Mouse (Mus musculus) MEL (cell line): ENCODE results near the gene Lefty1. TPM values are rescaled to one million over a fixed set of nuclear protein-coding genes. Genes with fewer than 3 reads are reported as not detected.

Source experiments
- DNase-seq: peaks from one replicate; pipeline ENCODE4 v3.0.0; 2011; ENCODE audit warnings: low read depth, low spot score
- H3K27ac ChIP-seq: 2 replicates; pipeline ENCODE4 v1.5.1; 2012; ENCODE audit warnings: low read depth, mild to moderate bottlenecking, control low read depth, low read length, moderate library complexity; ENCODE audit not compliant: control insufficient read depth
- H3K27me3 ChIP-seq, 2 experiments: fragments of 150-350 bp in 1 of 2; sonication (generic) in 1 of 2; 2 replicates each; pipeline ENCODE4 v1.6.1; 2012; ENCODE audit warnings: low read length in 2 of 2, mild to moderate bottlenecking in 2 of 2, improper control_type of control experiment in 1 of 2, moderate library complexity in 1 of 2; ENCODE audit not compliant: insufficient read depth in 2 of 2, control insufficient read depth in 1 of 2
- H3K36me3 ChIP-seq, 2 experiments: 2 replicates each; pipeline ENCODE4 v1.6.1; 2012 to 2014; ENCODE audit warnings: low read length in 2 of 2, improper control_type of control experiment in 1 of 2, inconsistent platforms in 1 of 2, mild to moderate bottlenecking in 1 of 2; ENCODE audit not compliant: insufficient read depth in 2 of 2, control insufficient read depth in 1 of 2
- H3K4me1 ChIP-seq, 2 experiments: fragments of 150-350 bp in 1 of 2; sonication (generic) in 1 of 2; 2 replicates each; pipeline ENCODE4 v1.6.1; 2012; ENCODE audit warnings: low read length in 2 of 2, improper control_type of control experiment in 1 of 2, mild to moderate bottlenecking in 1 of 2; ENCODE audit not compliant: insufficient read depth in 2 of 2, control insufficient read depth in 1 of 2
- H3K4me3 ChIP-seq, 2 experiments: fragments of 150-350 bp in 1 of 2; sonication (generic) in 1 of 2; 2 replicates each; pipeline ENCODE4 v1.5.1; 2012; ENCODE audit warnings: low read depth in 2 of 2, low read length in 2 of 2, mild to moderate bottlenecking in 2 of 2, moderate library complexity in 2 of 2, control low read depth in 1 of 2, improper control_type of control experiment in 1 of 2; ENCODE audit not compliant: control insufficient read depth in 1 of 2, insufficient read depth in 1 of 2
- H3K79me2 ChIP-seq: 2 replicates; pipeline ENCODE4 v1.6.1; 2012; ENCODE audit warnings: mild to moderate bottlenecking, low read length, moderate library complexity; ENCODE audit not compliant: control insufficient read depth, poor library complexity, insufficient read depth
- H3K9ac ChIP-seq: 2 replicates; pipeline ENCODE4 v1.6.1; 2012; ENCODE audit warnings: low read depth, mild to moderate bottlenecking, control low read depth, low read length, moderate library complexity; ENCODE audit not compliant: control insufficient read depth, poor library complexity, severe bottlenecking
- H3K9me3 ChIP-seq: fragments of 150-350 bp; sonication (generic); replicated peaks from 2 replicates; pipeline ENCODE4 v1.6.1; 2012; ENCODE audit warnings: mild to moderate bottlenecking, low read length, improper control_type of control experiment, moderate library complexity; ENCODE audit not compliant: insufficient read depth
- BHLHE40 ChIP-seq: IDR thresholded peaks from 2 replicates; pipeline ENCODE4 v1.6.1; 2012; ENCODE audit warnings: low read depth, mild to moderate bottlenecking, inconsistent platforms, low read length, improper control_type of control experiment, borderline replicate concordance
- CHD1 ChIP-seq: IDR thresholded peaks from 2 replicates; pipeline ENCODE4 v1.6.1; 2012; ENCODE audit warnings: low read depth, mild to moderate bottlenecking, inconsistent platforms, low read length, improper control_type of control experiment
- CTCF ChIP-seq, 3 experiments: IDR thresholded peaks in 2 of 3; conservative IDR thresholded peaks in 1 of 3; 2 replicates each; pipeline ENCODE4 v1.5.1; 2011 to 2012; ENCODE audit warnings: low read length in 3 of 3, low read depth in 2 of 3, mild to moderate bottlenecking in 2 of 3, improper control_type of control experiment in 1 of 3, inconsistent platforms in 1 of 3, mixed read lengths in 1 of 3, moderate library complexity in 1 of 3; ENCODE audit not compliant: control insufficient read depth in 1 of 3, insufficient read depth in 1 of 3, poor library complexity in 1 of 3, severe bottlenecking in 1 of 3
- E2F4 ChIP-seq: IDR thresholded peaks from 2 replicates; pipeline ENCODE4 v1.6.1; 2011; ENCODE audit warnings: low read depth, low read length, improper control_type of control experiment, borderline replicate concordance
- ETS1 ChIP-seq: IDR thresholded peaks from 2 replicates; pipeline ENCODE4 v1.6.1; 2012; ENCODE audit warnings: low read depth, mild to moderate bottlenecking, inconsistent platforms, low read length, improper control_type of control experiment, moderate library complexity
- GATA1 ChIP-seq: IDR thresholded peaks from 2 replicates; pipeline ENCODE4 v1.6.1; 2011; ENCODE audit warnings: low read depth, low read length, improper control_type of control experiment
- HCFC1 ChIP-seq: IDR thresholded peaks from 2 replicates; pipeline ENCODE4 v1.6.1; 2012; ENCODE audit warnings: low read depth, mild to moderate bottlenecking, inconsistent platforms, low read length, improper control_type of control experiment, moderate library complexity
- JUND ChIP-seq: IDR thresholded peaks from 2 replicates; pipeline ENCODE4 v1.6.1; 2011; ENCODE audit warnings: low read depth, mild to moderate bottlenecking, improper control_type of control experiment, low read length
- MAFK ChIP-seq: IDR thresholded peaks from 2 replicates; pipeline ENCODE4 v1.6.1; 2011; ENCODE audit warnings: low read depth, mild to moderate bottlenecking, low read length, improper control_type of control experiment, borderline replicate concordance
- MAZ ChIP-seq: IDR thresholded peaks from 2 replicates; pipeline ENCODE4 v1.6.1; 2012; ENCODE audit warnings: low read depth, mild to moderate bottlenecking, inconsistent platforms, low read length, improper control_type of control experiment
- MEF2A ChIP-seq: IDR thresholded peaks from 2 replicates; pipeline ENCODE4 v1.6.1; 2014; ENCODE audit warnings: low read depth, mild to moderate bottlenecking, inconsistent platforms, low read length, improper control_type of control experiment; ENCODE audit not compliant: poor library complexity, insufficient replicate concordance, severe bottlenecking; ENCODE audit errors: extremely low read depth
- MXI1 ChIP-seq: IDR thresholded peaks from 2 replicates; pipeline ENCODE4 v1.6.1; 2011; ENCODE audit warnings: mild to moderate bottlenecking, low read depth, low read length, improper control_type of control experiment
- MYB ChIP-seq: IDR thresholded peaks from 2 replicates; pipeline ENCODE4 v1.6.1; 2011; ENCODE audit warnings: mild to moderate bottlenecking, low read depth, low read length, improper control_type of control experiment
- MYC ChIP-seq: IDR thresholded peaks from 2 replicates; pipeline ENCODE4 v1.6.1; 2011; ENCODE audit warnings: low read depth, mild to moderate bottlenecking, low read length, improper control_type of control experiment, moderate library complexity
- NRF1 ChIP-seq: IDR thresholded peaks from 2 replicates; pipeline ENCODE4 v1.6.1; 2014; ENCODE audit warnings: low read depth, mild to moderate bottlenecking, inconsistent platforms, low read length, improper control_type of control experiment, moderate library complexity; ENCODE audit not compliant: poor library complexity, insufficient read depth, severe bottlenecking
- POLR2AphosphoS2 ChIP-seq: IDR thresholded peaks from 2 replicates; pipeline ENCODE4 v1.6.1; 2011; ENCODE audit warnings: low read length, improper control_type of control experiment
- POLR2AphosphoS5 ChIP-seq: IDR thresholded peaks from 2 replicates; pipeline ENCODE4 v1.6.1; 2012; ENCODE audit warnings: low read depth, borderline replicate concordance, mild to moderate bottlenecking, inconsistent platforms, low read length, moderate library complexity, mixed read lengths
- RAD21 ChIP-seq: IDR thresholded peaks from 2 replicates; pipeline ENCODE4 v1.6.1; 2011; ENCODE audit warnings: mild to moderate bottlenecking, low read depth, low read length, improper control_type of control experiment
- SMC3 ChIP-seq: IDR thresholded peaks from 2 replicates; pipeline ENCODE4 v1.6.1; 2011; ENCODE audit warnings: low read depth, low read length, improper control_type of control experiment
- TAL1 ChIP-seq: IDR thresholded peaks from 2 replicates; pipeline ENCODE4 v1.6.1; 2012; ENCODE audit warnings: mild to moderate bottlenecking, inconsistent platforms, low read length, moderate library complexity, mixed read lengths
- TBP ChIP-seq: IDR thresholded peaks from 2 replicates; pipeline ENCODE4 v1.8.0; 2011; ENCODE audit warnings: low read depth, low read length, improper control_type of control experiment
- TCF12 ChIP-seq: IDR thresholded peaks from 2 replicates; pipeline ENCODE4 v1.6.1; 2014; ENCODE audit warnings: low read depth, mild to moderate bottlenecking, inconsistent platforms, low read length, improper control_type of control experiment, moderate library complexity
- UBTF ChIP-seq: IDR thresholded peaks from 2 replicates; pipeline ENCODE4 v1.6.1; 2012; ENCODE audit warnings: low read depth, mild to moderate bottlenecking, inconsistent platforms, low read length, improper control_type of control experiment, moderate library complexity, borderline replicate concordance; ENCODE audit not compliant: insufficient read depth
- USF1 ChIP-seq: IDR thresholded peaks from 2 replicates; pipeline ENCODE4 v1.6.1; 2014; ENCODE audit warnings: low read depth, mild to moderate bottlenecking, inconsistent platforms, low read length, improper control_type of control experiment, moderate library complexity
- USF2 ChIP-seq, 2 experiments: IDR thresholded peaks; 2 replicates each; pipeline ENCODE4 v1.6.1; 2011 to 2012; ENCODE audit warnings: improper control_type of control experiment in 2 of 2, low read length in 2 of 2, borderline replicate concordance in 1 of 2, inconsistent platforms in 1 of 2, low read depth in 1 of 2, mild to moderate bottlenecking in 1 of 2; ENCODE audit not compliant: insufficient read depth in 1 of 2
- ZC3H11A ChIP-seq: IDR thresholded peaks from 2 replicates; pipeline ENCODE4 v1.6.1; 2012; ENCODE audit warnings: low read depth, mild to moderate bottlenecking, inconsistent platforms, low read length, improper control_type of control experiment
- ZKSCAN1 ChIP-seq: IDR thresholded peaks from 2 replicates; pipeline ENCODE4 v1.6.1; 2012; ENCODE audit warnings: low read depth, mild to moderate bottlenecking, inconsistent platforms, low read length, improper control_type of control experiment, moderate library complexity
- ZMIZ1 ChIP-seq: IDR thresholded peaks from 2 replicates; pipeline ENCODE4 v1.6.1; 2012; ENCODE audit warnings: low read depth, mild to moderate bottlenecking, inconsistent platforms, low read length, improper control_type of control experiment, moderate library complexity
- ZNF384 ChIP-seq: IDR thresholded peaks from 2 replicates; pipeline ENCODE4 v1.6.1; 2012; ENCODE audit warnings: low read depth, mild to moderate bottlenecking, inconsistent platforms, low read length, improper control_type of control experiment
- polyA plus RNA-seq, 2 experiments: library from polyadenylated mRNA; stranded (reverse) in 1 of 2; unstranded in 1 of 2; fragments of >175 nt in 1 of 2; fragments of >200 nt in 1 of 2; gene quantifications; 2 replicates each; pipeline versions ENCODE4 v1.2.1 to v1.2.4; 2012; ENCODE audit warnings: low replicate concordance in 2 of 2, low read depth in 1 of 2; ENCODE audit not compliant: insufficient read length in 2 of 2, insufficient read depth in 1 of 2, missing spikeins in 1 of 2
- total RNA-seq: library from RNA; depleted of rRNA; stranded (reverse); fragments of 300-350 nt; gene quantifications from 2 replicates; pipeline ENCODE4 v1.2.3, GENCODE M21; 2012

Gene Lefty1
- total and polyA plus RNA-seq, 3 experiments, result 5.1 to 6.4 TPM; not detected in 1

DNA sequence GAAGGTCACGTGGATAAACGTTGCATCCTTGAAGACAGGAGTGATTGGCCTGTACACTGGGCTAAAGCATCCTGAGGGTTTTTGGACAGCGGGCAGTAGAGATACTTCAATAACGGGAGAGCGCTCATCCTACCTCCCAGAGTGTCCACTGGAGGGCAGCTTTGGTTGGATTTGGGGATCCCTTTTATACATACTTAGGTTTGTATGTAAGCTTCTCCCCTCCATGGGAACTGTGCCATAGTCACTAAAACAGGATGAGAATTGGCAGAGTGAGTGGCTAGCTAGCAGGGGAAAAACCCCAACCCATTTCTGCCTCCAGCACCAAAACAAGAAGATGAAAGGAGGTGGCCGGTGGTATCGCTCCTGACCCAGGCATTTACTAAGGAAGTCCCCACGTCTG lies 23.7 kb upstream of the Lefty1 start:
- TF ChIP-seq MAFK (no peak), SMC3 (peak; percentile 29), POLR2AphosphoS5 (no peak), TCF12 (no peak), E2F4 (no peak), ZMIZ1 (no peak), MYC (no peak), JUND (no peak), USF2 (IDR thresholded peaks at IDR 0.05; ENCODE audit: borderline replicate concordance in 1 of 2, insufficient read depth in 1 of 2, low read depth in 1 of 2, low read length in 2 of 2) (no peak), RAD21 (peak; percentile 22), MYB (no peak), ZNF384 (no peak), GATA1 (no peak), MEF2A (no peak), CTCF (IDR thresholded peaks at IDR 0.05 in 2 of 3, conservative IDR thresholded peaks at IDR 0.05 in 1 of 3; ENCODE audit: control insufficient read depth in 1 of 3, insufficient read depth in 1 of 3, low read depth in 2 of 3, low read length in 3 of 3, poor library complexity in 1 of 3, severe bottlenecking in 1 of 3) (peak in 2 of 3 experiments; percentile 20 to 40; a peak in 2 of 6 replicates), ZC3H11A (0 out of 2 replicates have a peak, but pooled peaks have one; percentile 9), UBTF (no peak), HCFC1 (no peak), TAL1 (no peak)
- Histone ChIP-seq H3K9ac (peak overlapping the region; percentile 34; the same call in 1 of the 2 replicates), H3K27me3 (no peaks in the 10 kb centered on the region), H3K4me1 (peaks cover 5 to 24% of the 10 kb centered on the region in 2 experiments), H3K79me2 (peaks cover 4% of the 10 kb centered on the region), H3K36me3 (peaks cover 0 to 9% of the 10 kb centered on the region in 2 experiments; a peak in 2 of 4 replicates), H3K27ac (peak overlapping the region; percentile 48), H3K9me3 (no peaks in the 10 kb centered on the region), H3K4me3 (peak overlapping the region in 1 of 2 experiments; percentile 49; a peak in 1 of 4 replicates)
- DNase-seq, result peak; percentile 56

DNA sequence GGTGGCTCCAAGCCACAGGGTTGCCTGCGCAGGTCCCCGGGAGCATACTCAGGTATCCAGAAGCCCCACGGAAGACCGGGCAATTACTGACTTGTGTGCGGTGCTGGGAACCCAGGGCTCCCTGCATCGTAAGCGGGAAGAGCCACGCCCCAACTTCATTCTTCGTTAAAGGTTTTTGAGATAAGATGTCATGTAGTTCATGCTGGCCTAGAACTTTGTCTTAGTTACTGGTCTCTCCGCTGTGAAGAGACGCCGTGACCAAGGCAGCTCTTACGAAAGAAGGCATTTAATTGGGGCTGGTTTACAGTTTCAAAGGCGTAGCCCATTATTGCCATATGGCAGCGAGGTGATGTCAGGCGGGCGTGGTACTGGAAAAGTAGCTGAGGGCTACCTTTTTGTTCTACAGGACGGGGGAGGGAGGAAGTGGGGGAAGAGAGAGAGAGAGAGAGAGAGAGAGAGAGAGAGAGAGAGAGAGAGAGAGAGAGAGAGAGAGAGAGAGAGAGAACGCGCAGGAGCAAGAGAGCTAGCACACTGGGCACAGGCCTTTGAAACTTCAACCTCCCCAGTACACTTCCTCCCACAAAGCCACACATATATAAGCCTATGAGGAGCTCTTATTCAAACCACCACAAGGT lies 23.1 kb upstream of the Lefty1 start:
- peaks cover 5 to 18% of the 10 kb centered on the region in 2 experiments for H3K4me1 ChIP-seq
- H3K36me3 ChIP-seq, result peaks cover 0 to 7% of the 10 kb centered on the region in 2 experiments; a peak in 2 of 4 replicates
- no peaks in the 10 kb centered on the region for H3K9me3 ChIP-seq
- H3K27ac ChIP-seq, result peak overlapping the region; percentile 80
- H3K9ac ChIP-seq, result peak overlapping the region; percentile 59
- peaks cover under 1% of the 10 kb centered on the region; the same call in 1 of the 2 replicates for H3K79me2 ChIP-seq
- no peaks in the 10 kb centered on the region for H3K27me3 ChIP-seq
- peak overlapping the region; percentile 34 to 49 for H3K4me3 ChIP-seq
- peak; percentile 84 for DNase-seq
- peak; percentile 33; the same call in 1 of the 2 replicates for TF ChIP-seq NRF1
- no peak for TF ChIP-seq TAL1
- TF ChIP-seq GATA1, result peak; percentile 42
- TF ChIP-seq CHD1, result no peak
- TF ChIP-seq USF1, result no peak
- peak; percentile 57; the same call in 1 of the 2 replicates for TF ChIP-seq MXI1
- TF ChIP-seq MAZ, result no peak
- peak; percentile 52; the same call in 1 of the 2 replicates for TF ChIP-seq TBP
- TF ChIP-seq BHLHE40, result no peak
- no peak for TF ChIP-seq HCFC1
- no peak for TF ChIP-seq RAD21
- TF ChIP-seq ETS1, result peak; percentile 79; the same call in 1 of the 2 replicates
- TF ChIP-seq ZKSCAN1, result no peak
- TF ChIP-seq SMC3, result no peak
- TF ChIP-seq POLR2AphosphoS2, result no peak
- no peak for TF ChIP-seq MAFK
